Mouse (Mus musculus) kidney, adult 8-10 months (tissue): Measurements from ENCODE around the gene Rpl7a.
A peak's percentile ranks its signal among the peaks of the same experiment; 100 is the strongest.

Source experiments
- DNase-seq, 2 experiments: peaks; one replicate each; pipeline ENCODE4 v3.0.0; 2022

Gene Rpl7a

DNA sequence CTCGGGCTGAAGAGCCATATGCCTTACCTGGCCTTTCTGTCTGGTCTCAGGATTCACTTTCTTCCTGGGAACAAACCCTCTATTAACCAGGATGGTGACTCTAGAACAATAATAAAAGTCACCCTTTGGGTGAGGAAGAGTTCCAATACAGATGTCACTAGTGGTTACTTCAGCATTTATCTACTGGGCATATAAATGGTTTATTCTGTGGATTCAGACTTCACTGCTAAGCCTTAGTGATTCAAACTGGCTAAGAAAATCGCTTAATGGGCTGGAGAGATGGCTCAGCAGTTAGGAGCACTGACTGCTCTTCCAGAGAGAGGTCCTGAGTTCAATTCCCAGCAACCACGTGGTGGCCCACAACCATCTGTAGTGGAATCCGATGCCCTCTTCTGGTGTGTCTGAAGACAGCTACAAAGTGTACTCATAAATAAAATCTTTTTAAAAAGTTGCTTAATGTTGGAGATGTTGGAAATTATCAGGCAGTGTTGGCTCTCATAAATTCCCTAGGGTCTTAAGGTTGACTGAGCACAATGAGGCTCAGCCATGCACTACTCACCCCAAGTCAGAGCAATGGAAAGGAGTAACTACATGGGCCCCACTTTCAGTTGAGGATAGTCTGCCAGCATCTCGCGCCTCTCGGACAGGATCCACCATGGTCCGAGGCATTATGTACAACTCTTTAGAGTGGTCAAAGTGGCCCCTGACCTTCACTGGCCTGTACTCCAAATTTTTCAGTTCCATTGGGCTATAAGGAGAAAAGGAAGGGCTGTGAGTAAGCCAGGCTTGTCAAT is 3.8 kb downstream of the Rpl7a start:
- no peak for DNase-seq

DNA sequence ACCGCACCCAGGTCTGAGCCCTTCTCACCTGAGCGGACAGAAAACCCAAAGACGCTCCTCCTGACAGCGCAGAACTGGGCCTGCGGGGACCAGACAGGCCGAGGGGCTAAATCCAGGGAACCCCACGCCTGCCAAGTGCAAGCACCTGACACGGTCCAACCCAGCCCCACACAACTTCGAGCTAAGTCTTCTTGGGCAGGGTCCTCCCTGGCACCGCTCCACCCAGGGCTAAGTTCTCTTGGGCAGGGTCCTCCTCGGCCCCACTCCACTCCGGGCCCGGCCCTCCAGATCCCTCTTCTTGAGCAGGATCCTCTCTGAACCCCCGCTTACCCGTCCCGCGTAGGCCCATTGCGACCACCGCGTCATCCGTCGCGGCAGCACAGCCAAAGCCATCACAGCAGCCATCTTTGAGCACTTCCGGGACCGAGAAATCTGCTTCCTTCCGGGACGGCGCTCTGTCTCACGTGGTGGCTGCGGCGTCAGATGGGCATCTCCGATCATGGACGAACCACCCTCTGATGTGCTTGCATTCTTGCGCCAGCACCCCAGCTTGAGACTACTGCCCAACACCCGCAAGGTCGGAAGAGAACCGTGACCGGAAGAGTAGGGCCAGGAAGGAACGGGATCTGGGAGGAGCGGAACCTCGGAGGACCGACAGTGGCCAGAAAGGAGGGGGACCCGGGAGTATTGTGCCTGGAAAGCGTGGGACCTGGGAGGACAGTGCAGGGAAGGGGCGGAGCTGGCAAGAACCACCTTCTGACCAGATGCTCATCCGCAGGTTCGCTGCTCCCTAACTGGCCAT is 5.6 kb downstream of the Rpl7a start, which contains the start of the genes Surf2 and Surf1:
TSS of gene Surf2 (plus strand) at position 441 of the 802 bp plus-strand sequence.
TSS of gene Surf1 (minus strand) at position 604 of the 802 bp plus-strand sequence.
- DNase-seq = peak; percentile 74 to 84

DNA sequence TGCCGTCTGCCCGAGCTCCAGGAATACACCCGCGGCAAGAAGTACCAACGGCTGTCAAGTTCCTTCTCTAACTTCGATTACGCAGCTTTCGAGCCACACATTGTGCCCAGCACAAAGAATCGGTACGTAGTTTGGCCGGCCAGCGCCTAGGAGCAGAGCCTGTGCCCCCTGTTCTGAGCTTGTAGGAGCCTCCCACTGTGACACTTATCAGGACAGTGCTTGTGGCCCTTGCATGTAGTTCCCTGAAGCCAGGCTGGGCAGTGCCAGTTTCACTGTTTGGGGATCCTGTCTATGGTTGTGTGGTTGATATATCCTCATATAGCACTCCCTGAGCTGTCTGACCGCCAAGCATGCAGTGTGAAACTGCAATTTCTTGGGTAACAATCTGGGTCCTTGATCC is 6.2 kb downstream of the Rpl7a start:
- DNase-seq = no peak

DNA sequence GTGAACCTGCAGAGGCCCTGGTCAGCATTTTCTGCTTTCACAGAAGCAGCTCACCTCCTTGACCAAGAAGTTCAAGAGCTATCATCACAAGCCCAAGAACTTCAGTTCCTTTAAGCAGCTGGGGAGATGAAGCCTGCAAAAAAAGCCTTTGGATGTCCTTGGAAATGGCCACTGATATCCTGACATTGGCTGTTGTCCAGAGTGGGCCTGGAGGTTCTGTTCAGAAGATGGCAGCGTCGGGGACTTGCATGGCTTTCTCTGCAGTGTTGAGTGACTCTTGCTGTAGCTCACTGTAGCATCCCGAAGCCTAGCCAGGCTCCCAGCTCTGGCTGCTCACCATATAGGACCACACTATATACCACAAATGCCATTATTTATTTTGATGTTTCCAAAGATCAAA is 9.1 kb downstream of the Rpl7a start:
- DNase-seq = no peak

DNA sequence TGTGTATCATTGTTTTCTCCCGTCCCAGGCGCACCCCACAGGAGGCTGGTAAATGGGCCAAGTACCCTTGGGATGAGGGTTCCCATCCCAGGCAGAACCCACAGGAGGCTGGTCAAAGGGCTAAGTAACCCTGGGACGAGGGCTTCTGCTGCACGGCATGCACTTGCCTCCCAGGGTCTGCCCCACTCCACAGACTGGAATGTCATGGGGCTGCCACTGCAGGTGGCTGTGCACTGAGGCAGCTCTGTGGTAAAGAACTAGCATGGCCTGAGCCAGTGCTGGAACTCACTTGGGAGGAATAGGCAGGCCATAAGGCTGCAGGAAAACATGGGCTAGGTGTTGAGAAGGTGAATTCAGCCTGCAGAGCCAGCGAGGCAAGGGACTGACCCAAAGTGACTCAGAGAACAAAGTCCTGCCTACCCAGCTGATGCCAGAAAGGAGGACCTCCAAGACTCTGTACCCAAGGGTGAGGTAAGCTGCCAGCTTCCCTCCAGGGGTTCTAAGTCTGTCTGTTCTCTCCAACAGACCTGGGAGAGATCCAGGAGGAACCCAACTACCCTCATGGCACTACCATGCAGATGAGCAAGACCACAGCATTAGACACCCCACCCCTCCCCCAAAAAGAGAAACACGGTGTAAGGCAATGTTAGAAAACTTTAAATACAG is 9.8 kb downstream of the Rpl7a start:
- DNase-seq = peak; percentile 71 to 81

DNA sequence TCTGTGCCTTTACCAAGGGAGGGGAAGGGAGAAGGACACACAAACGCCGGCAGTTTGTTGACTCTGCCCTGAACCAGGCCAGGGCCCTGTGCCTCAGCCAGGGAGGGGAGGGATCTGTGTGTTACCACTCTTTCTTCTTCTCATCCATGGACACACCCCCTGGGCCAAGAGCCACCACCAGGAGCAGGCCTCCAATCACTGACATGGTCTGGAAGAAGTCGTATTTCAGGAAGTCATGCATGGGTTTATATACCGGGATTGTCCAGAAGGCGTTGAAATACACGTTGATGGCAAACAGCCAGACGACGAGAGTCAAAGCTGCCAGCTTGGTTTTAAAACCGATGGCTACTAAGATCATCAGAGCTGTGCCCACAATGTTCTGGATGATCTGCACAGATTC is 11.2 kb downstream of the Rpl7a start:
- DNase-seq = peak; percentile 45 to 48

DNA sequence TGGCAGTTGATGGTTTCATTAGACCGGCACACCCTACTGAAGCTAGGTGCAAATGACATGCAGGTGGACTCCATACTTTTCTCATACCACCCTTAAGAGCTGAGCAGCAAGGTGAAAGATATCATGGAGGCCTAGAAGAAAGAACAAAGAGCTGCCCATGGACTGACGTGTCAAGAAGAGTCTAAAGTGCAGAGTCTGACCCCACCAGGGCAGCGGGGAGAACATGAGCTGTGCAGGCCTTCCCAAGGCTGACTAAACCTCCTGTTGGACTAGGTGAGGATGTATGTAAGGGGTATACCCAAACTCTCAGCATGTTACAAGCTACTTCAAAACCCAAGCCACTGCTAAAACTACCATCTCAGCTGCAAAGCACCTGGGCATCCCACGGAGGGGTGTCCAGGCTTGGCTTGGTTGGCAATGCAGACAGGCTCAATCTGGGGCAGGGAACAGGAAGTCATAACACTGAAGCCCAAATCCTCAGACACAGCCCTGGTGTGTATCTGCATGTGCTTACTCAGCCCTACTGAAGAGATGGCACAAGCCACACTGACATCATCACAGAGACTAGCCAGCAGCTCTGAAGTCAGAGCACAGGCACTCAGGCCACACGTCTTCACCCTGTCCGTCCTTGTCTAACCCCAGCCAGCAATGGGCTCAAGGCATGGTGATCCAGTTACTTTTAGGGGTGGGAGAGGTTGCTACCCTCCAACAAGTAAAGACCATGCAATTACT is 17.3 kb downstream of the Rpl7a start:
- peak in 1 of 2 experiments; percentile 44 for DNase-seq

DNA sequence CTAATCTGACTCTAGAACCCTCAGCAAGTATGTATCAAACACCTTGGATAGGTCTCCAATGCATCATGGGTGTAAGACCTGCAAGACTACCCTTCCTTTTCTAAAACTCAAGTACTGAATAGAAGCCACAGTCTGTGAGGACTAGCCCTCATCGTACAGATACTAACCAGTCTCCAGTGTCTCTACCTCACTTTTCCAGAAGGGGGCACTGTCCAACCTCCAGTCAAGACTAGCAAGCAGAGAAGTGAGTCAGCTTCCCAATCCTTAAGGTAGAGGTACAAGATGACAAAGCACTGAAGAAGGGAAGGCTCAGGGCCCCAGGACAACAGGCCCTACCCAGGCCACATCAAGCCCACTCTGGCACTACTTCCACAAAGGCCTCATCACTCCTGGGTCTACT is 19.8 kb downstream of the Rpl7a start:
- peak; percentile 72 to 74 for DNase-seq

DNA sequence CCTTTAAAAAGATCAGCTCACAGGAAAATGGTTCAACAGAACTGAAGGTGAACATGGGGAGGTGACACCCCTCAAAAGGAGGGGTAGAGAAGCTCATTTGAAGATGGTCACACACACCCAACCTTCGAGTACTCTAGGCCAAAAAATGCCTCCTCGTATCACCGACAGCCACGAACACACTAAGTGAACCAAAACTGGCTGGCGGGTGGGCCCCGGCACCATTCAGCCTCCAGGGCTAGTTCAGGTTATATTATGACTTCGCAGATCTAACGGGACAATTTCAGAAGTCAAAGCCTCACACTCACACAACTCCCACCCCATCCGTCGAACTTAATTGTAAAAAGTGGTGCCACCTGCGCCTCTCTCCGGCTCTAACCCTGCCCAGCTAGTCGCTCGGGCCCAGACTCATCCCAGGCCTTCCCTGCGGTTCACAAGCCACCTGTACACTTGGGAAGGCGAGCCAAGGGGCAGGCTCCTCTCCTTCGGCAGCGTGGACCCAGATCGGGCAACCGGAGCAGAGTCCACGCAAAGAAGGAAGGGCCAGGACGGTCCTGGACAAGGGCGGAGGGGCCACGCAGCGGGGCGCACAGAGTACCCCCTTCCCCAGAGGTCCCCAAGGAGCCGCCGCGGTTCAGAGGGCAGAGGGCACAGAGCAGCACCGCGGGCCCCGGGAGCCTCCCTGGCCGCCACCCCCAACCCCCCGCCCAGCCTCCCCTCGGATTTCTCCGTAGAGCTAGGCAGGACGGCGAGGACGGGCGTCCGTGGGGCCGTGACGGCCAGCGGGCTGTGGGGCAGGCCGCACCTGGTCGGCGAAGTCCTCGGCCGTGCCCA is 22.1 kb downstream of the Rpl7a start:
- peak in 1 of 2 experiments; percentile 62 for DNase-seq

DNA sequence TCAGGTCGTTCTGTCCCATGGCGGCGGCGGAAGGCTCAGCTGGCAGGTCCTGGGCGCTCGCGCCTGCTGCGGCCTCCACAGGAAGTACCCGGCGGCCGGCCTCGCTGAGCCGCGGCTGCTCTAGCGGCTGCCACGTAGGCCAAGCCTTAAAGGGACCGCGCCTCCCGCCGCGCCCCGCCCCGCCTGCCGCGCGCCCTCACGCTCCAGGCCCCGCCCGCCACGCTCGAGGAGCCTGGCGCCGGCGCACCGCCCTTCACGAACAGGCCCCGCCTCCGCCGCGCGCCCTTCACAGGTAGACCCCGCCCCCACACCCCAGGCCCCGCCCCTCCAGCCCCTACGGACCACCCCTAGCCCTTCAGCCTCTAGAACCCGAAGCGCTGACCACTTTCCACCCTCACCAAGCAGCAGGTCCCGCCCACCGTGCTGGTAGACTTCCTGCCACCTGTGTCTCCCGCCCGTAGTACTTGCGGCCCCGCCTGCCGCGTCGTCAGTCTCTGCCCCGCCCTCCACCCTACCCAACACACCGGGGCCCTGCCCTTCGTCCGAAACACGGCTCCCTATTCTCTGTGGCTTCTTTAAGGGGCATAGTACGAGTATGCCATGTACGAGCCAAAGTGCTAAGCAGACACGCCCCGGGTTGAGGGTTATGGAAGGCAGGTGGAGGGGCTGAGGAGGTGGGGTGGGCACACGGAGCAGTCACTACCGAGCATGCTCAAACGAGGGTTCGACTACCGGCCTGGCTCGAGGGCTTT is 22.9 kb downstream of the Rpl7a start, which contains the start of the genes Surf4 and Stkld1:
TSS of gene Surf4 (minus strand) at position 625 of the 752 bp plus-strand sequence.
TSS of gene Stkld1 (plus strand) at position 744 of the 752 bp plus-strand sequence.
- peak; percentile 96 to 98 for DNase-seq

DNA sequence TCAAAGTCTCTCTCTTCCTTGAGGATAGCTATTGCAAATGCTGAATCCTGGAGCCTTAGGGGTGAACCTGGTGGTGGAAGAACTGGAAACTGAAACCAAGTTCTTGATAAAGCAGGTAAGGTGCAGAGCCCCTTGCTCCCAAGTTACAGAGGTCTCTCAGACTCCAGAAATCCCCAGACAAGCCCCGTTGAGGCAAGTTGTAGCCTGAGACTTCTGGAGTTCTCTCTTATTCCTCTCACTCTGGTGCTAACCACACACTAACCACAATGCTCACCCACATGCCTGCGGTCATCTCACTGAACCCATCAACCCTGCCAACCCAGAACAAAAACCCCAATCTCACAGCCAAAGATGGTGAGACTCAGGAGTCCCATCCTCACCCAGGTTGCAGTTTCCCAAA is 24.7 kb downstream of the Rpl7a start:
- DNase-seq = no peak

DNA sequence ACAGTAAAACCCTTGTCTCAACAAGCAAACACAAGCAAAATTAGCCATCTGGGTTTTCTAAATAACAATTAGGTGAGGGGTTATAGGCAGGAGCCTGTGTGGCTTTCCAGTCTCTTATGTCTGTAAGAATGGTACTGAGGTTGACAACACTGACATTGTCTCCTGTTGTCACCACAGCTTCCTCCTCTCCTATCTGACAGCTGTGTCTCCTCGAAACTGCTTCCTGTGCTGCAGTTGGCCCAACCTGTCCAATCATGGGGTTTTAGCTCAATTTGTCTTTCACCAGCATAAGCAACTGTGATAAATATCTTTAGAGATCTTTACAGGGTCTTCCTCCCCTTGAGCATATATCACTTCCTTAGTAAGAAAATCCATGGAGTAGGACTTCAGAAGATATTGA is 25.9 kb downstream of the Rpl7a start:
- no peak for DNase-seq

DNA sequence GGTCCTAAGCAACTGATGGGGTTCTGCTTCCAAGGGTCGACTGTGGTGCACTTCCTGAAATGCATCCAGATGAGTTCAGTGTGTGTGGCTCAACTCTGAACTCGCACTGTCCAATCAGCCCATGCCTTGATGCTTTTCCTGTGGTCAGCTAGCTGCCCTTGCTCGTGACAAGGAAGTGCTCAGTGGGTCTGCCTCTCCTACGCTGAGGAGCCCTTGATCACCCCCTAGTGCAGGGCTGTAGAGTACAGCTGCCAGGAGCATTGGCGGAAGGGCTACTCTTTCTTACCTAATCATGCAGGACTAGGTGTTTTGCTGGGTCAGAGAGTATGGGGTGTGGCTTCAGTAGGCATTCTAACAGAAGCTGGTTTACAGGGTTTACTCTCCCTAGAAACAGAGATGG is 31.0 kb downstream of the Rpl7a start:
- DNase-seq = peak in 1 of 2 experiments; percentile 21

DNA sequence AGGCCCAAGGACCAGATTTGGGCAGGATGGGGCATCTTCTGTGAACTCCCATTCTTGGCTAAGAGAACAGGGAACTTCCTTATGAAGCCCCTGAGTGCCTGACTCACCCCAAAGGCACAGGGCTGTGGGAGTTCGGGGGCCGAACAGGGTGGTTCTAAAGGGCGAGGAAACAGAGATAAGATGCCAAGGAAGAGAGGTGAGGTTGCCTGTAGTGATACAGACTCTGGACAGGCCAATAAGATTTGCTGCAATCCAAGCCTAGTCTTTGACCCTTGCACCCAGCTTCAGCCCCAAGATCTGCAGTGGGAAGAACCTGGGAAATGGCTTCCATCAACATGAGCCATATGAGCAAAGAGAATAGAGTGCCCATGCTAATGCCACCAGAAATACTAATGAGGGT is 32.7 kb downstream of the Rpl7a start:
- DNase-seq = no peak

DNA sequence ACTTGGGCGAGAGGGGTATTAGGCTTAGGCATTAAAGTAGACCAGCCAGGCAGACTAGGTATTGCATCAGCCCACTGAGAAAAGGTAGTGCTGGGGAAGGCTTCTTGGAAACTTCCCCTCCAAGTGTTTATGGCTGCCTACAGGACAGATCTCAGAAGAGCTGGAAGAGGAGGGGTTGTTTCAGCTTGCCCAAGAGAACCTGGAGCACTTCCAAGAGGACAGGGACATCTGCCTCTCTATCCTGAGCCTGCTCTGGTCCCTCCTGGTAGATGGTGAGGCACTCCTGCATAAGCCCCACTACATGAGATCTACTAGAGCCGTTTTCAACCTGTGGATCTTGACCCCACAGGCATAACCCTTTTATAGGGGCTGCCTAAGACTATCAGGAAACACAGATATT is 39.8 kb downstream of the Rpl7a start:
- DNase-seq = no peak

DNA sequence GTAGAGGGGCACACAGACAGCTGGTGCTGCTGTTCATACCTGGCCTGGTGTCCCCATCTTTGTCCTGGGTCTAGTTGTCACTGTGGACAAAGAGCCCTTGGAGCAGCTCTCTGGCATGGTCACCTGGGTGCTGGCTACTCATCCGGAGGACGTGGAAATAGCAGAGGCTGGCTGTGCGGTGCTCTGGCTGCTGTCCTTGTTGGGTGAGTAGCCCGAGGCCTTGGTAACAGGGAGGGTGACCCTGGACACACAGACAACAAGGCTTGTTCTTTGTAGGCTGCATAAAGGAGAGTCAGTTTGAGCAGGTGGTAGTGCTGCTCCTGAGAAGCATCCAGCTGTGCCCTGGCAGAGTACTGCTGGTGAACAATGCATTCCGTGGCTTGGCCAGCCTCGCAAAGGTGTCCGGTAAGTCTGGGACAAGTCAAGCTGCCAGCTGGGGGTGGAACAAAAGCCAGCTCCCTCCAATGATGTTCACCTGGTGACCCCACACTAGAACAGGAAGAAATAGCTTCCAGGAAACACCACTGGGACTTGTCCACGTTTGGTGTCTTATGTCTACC is 40.9 kb downstream of the Rpl7a start:
- no peak for DNase-seq

DNA sequence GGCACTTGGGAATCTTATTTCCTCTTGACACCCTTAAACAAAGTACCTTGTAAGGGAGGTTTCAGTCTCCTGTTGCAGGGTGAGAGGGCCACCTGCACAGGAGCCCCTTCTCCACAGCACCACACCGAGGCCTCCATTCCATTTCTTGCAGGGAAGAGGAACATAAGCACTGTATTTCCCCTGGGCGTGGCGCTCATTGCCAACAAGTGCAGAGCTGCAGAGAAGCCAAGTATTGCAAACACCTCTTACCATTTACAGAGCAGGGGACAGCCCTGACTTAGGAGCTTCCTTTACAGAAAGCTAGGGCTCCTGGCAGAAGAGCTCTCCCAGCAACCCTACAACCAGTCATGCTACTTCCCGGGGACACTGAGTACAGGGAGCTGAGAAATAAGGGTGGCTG is 41.6 kb downstream of the Rpl7a start:
- DNase-seq = no peak

DNA sequence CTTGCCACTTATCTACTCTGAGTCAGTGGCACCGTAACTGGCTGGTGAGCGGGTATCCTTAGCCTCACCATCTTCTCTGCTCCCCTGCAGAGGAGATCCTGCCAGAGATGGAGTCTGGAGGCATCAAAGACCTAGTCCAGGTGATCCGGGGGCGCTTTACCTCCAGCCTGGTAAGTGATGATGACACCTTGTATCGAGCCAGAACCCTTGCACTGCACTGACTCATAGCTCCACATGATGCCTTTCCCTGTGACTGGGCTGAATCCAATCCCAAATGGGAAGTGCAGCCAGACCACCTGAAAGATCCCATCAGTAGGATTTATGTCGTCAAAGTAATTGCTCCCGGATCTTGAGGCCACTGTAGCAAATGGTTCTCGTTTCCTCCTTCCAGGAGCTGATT is 42.3 kb downstream of the Rpl7a start:
- DNase-seq = no peak

DNA sequence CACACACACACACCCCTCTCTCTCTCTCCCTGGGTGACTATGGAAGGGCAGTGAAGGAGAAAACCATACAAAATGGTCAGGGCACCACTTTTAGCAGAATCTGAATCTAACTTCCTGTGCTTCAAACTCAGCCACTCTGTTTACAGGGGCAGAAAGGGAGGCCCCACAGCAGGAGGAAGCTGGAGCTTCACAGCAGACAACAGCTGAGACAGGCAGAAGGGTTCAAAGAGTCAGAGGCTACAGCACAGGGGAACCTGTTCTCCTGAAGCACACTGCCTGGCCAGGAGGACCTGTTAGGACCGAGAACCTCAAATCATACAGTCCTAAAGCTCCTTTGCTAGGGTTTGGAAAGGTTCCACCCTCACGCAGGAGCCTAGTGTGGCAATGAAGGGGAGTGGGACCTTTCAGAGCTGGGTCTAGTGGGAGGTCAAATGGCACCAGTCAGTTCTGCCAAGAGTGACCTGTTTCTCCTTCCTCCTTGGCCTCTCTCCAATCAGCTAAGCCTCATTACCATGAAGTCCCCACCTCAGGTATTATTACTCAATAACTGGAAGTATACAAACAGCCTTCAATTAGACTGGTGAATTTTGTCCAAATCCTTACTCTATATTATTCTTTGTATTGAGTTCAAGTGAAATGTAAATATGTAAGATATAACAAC is 44.3 kb downstream of the Rpl7a start:
- DNase-seq = no peak
